Mouse (Mus musculus): ENCODE data around the gene Taok3.

GRCm38 (mm10) chr5:117284682-117285081 lies 164.8 kb downstream of the Taok3 start:
- TF ChIP-seq CTCF (IDR thresholded peaks at IDR 0.05; ENCODE audit: extremely low read depth, insufficient read depth, low read length) (no peak), POLR2A (IDR thresholded peaks at IDR 0.05; ENCODE audit: extremely low read depth, insufficient read depth, low read length) (no peak)
